In genomic region chr2:22627147-22627666, GRCm38 (mm10) we compare ENCODE assay signal across 18 mouse cellular contexts. TPM values are rescaled to one million over a fixed set of nuclear protein-coding genes. Genes with fewer than 3 reads are reported as not detected.
DNase-seq lines count a peak whose midpoint lies in the region; ATAC-seq lines count a peak whose summit lies in the region.
"Had no signal": no experiment of that assay in that cellular context is flagged by ENCODE, and none has a peak within 500 bp of the region (broad histone marks: within the 10 kb centered on the region; RNA-seq: fewer than 3 reads in every experiment).

No protein-coding gene starts in this region.

- H3K4me2 ChIP-seq in forebrain, embryonic 12.5 days = peak overlapping the region; percentile 79
- peak overlapping the region; percentile 84 for H3K4me2 ChIP-seq in hindbrain, embryonic 16.5 days (ENCODE audit: low read length)
- peak overlapping the region; percentile 72 for H3K4me2 ChIP-seq in neural tube, embryonic 12.5 days (replicated peaks)

- peak; percentile 13 for DNase-seq in MN1 (ENCODE audit: low spot score)
- no peak for DNase-seq in yolk sac, embryonic 10.5 days (ENCODE audit: low spot score)
- no peak for DNase-seq in heart, adult 11 months
- no peak for DNase-seq in lung, postnatal 10 days
- DNase-seq: adrenal gland, postnatal 10 days; heart, adult 18-20 months; kidney, postnatal 10 days; layer of hippocampus, adult 9-11 months; left cerebral cortex, postnatal 4 days; lung, postnatal 36 days; thymus, postnatal 36 days had no signal

- H3K4me3 ChIP-seq in forebrain, embryonic 12.5 days (replicated peaks) = peak overlapping the region; percentile 25
- peak overlapping the region; percentile 26 for H3K4me3 ChIP-seq in hindbrain, embryonic 16.5 days (ENCODE audit: low read length)
- H3K4me3 ChIP-seq in neural tube, embryonic 12.5 days = no peak overlapping the region; the same call in 1 of the 2 replicates

- WGBS in forebrain, embryonic 12.5 days = 21% methylated on average over 3 of the region's 3 CpGs
- 42% methylated on average over 3 of the region's 3 CpGs for WGBS in hindbrain, embryonic 16.5 days
- WGBS in neural tube, embryonic 12.5 days = 25% methylated on average over 3 of the region's 3 CpGs

- ATAC-seq in forebrain, embryonic 12.5 days (ENCODE audit: low FRiP score) = no peak
- ATAC-seq in hindbrain, embryonic 16.5 days = peak; percentile 27; the same call in 1 of the 2 replicates
- ATAC-seq in neural tube, embryonic 12.5 days (ENCODE audit: low FRiP score, low read depth) = peak; percentile 19; the same call in 1 of the 2 replicates
- ATAC-seq: intestine, embryonic 16.5 days had no signal

- H3K9me3 ChIP-seq in forebrain, embryonic 12.5 days = no peaks in the 10 kb centered on the region
- no peaks in the 10 kb centered on the region for H3K9me3 ChIP-seq in hindbrain, embryonic 16.5 days (ENCODE audit: control insufficient read depth, low read length)
- no peaks in the 10 kb centered on the region for H3K9me3 ChIP-seq in neural tube, embryonic 12.5 days

- H3K4me1 ChIP-seq in forebrain, embryonic 12.5 days = peaks cover 17% of the 10 kb centered on the region
- peaks cover 13% of the 10 kb centered on the region for H3K4me1 ChIP-seq in hindbrain, embryonic 16.5 days (ENCODE audit: control insufficient read depth, insufficient read depth, low read depth, low read length)
- peaks cover 16% of the 10 kb centered on the region for H3K4me1 ChIP-seq in neural tube, embryonic 12.5 days

- no peaks in the 10 kb centered on the region for H3K36me3 ChIP-seq in forebrain, embryonic 12.5 days (replicated peaks)
- no peaks in the 10 kb centered on the region for H3K36me3 ChIP-seq in hindbrain, embryonic 16.5 days (ENCODE audit: control insufficient read depth, insufficient read depth, low read length)
- no peaks in the 10 kb centered on the region for H3K36me3 ChIP-seq in neural tube, embryonic 12.5 days

- peaks cover 48% of the 10 kb centered on the region for H3K27me3 ChIP-seq in forebrain, embryonic 12.5 days
- H3K27me3 ChIP-seq in hindbrain, embryonic 16.5 days (replicated peaks; ENCODE audit: control insufficient read depth, insufficient read depth, low read length) = peaks cover 8% of the 10 kb centered on the region
- peaks cover 44% of the 10 kb centered on the region for H3K27me3 ChIP-seq in neural tube, embryonic 12.5 days (replicated peaks)

- peak overlapping the region; percentile 81 for H3K27ac ChIP-seq in forebrain, embryonic 12.5 days
- peak overlapping the region; percentile 62 for H3K27ac ChIP-seq in hindbrain, embryonic 16.5 days (ENCODE audit: low read depth, low read length)
- H3K27ac ChIP-seq in neural tube, embryonic 12.5 days = peak overlapping the region; percentile 72
- H3K27ac ChIP-seq: liver, embryonic 14.5 days; stomach, postnatal 0 days had no signal

- H3K9ac ChIP-seq in forebrain, embryonic 12.5 days = peak overlapping the region; percentile 45
- peak overlapping the region; percentile 37 for H3K9ac ChIP-seq in hindbrain, embryonic 16.5 days (ENCODE audit: low read depth, low read length)
- H3K9ac ChIP-seq in neural tube, embryonic 12.5 days = peak overlapping the region; percentile 29; the same call in 1 of the 2 replicates
- H3K9ac ChIP-seq: liver, embryonic 14.5 days had no signal

RNA-seq across cellular contexts. Expression of gene Gad2, which starts 5.2 kb away (rescaled TPM):
- 73.0 and 80.6 TPM in 2 replicates for polyA plus RNA-seq in forebrain, embryonic 12.5 days (2016; fragmentation: Nextera tagmentation; extraction: Ambion mirVana)
- 41.1 and 42.3 TPM in 2 replicates for polyA plus RNA-seq in hindbrain, embryonic 16.5 days (2015; fragmentation: Nextera tagmentation; extraction: Ambion mirVana)
- 36.7 and 45.5 TPM in 2 replicates for polyA plus RNA-seq in neural tube, embryonic 12.5 days (2016; fragmentation: Nextera tagmentation; extraction: Ambion mirVana)
- polyA plus RNA-seq: C2C12; intestine, embryonic 16.5 days; liver, embryonic 14.5 days had no signal
